Mouse (Mus musculus): ENCODE results near the gene Prdm16.

Gene Prdm16

GRCm38 (mm10) chr4:154636721-154637311 is at the start of gene Prdm16:
Prdm16 (minus strand) TSS chr4:154636873.
- no peak for DNase-seq (ENCODE audit: low spot score)

- no peak for DNase-seq (ENCODE audit: low spot score)
These were observed 46.5 kb upstream of the Prdm16 start for GRCm38 (mm10) chr4:154683068-154683752.

DNA sequence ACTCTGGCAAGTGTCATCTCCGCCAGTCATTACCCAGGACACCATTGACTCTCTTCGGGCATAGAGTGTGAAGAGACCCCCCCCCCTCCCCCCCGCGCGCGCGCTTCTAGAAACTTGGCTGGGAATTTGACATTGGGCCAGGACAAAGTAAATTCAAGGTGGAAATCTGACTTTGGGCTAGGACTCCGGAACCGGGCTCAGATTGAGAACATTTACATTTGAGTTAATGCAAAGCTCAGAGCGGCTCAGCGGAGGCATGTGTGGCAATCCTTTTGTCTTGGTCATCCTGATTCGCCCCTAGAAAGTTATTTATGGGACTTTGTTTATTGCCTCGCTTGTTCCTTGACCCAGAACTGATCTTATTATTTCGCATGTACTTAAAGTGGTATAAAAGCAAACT is 45.6 kb upstream of the Prdm16 start:
- DNase-seq (ENCODE audit: low spot score): no peak

GRCm38 (mm10) chr4:154675441-154676000 is 38.8 kb upstream of the Prdm16 start:
- no peak for DNase-seq (ENCODE audit: low spot score)

GRCm38 (mm10) chr4:154674966-154675365 is 38.3 kb upstream of the Prdm16 start:
- no peak for DNase-seq (ENCODE audit: low spot score)

GRCm38 (mm10) chr4:154674541-154674940 is 37.9 kb upstream of the Prdm16 start:
- peak; percentile 25 for DNase-seq (ENCODE audit: low spot score)

- no peak for DNase-seq (ENCODE audit: low spot score)
These were observed 37.3 kb upstream of the Prdm16 start for GRCm38 (mm10) chr4:154673986-154674385.

- DNase-seq (ENCODE audit: low spot score): no peak
These were observed 35.4 kb upstream of the Prdm16 start for GRCm38 (mm10) chr4:154672027-154672426.

DNA sequence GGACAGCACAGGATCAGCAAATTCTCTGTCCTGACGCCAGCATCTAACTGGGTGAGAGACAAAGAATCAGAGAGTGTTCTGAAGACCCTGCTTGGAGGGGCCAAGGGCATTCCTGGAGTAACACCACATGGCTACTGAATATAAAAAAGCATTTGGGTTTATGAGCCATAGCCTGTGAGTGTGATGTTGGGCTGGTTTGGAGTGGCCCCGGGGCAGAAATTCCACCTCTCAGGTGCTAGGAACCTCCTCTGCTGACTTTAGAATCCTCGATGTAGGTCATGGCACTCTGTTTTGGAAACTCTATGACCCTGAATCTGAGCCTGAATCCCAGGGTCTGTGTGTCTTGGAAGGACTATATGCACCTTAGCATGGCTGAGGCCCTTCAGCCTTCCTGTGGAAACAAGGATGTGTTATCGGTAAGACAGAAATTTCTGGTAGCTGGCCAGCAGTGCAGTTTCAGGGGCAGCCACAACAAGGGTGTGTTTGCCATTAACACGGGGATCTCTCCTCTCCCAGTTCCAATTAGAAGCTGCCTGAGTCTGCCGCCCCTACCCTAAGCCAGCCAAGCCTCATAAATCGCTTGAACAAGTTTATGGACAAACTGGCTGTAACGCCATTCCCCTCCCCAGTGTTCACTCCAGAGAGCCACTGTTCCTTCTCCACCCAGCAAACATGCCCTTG is 34.7 kb upstream of the Prdm16 start:
- DNase-seq (ENCODE audit: low spot score): no peak

DNA sequence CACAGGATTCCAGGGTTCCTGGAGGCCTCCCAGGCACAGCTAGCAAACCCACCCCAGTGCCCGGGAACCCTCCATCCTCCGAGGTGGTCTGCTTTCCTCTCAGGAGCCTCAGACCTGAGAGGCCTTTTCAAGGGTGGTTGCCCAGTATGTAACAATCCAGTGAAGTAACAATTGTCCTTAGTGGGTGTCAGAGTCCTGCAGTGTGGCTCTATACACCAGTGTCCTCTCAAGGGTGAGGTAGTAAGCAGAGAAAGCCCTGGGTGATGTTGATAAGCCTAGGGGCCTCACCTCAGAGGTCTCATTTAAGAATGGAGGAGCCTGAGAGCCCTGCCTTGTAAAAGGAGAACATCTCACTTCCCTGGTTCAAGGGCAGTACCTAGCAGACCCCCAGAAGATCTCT is 31.1 kb upstream of the Prdm16 start, which contains the start of gene Actrt2:
Gene Actrt2, minus strand, starts transcription at position 101 of the 400 bp plus-strand sequence.
- DNase-seq (ENCODE audit: low spot score): no peak

DNA sequence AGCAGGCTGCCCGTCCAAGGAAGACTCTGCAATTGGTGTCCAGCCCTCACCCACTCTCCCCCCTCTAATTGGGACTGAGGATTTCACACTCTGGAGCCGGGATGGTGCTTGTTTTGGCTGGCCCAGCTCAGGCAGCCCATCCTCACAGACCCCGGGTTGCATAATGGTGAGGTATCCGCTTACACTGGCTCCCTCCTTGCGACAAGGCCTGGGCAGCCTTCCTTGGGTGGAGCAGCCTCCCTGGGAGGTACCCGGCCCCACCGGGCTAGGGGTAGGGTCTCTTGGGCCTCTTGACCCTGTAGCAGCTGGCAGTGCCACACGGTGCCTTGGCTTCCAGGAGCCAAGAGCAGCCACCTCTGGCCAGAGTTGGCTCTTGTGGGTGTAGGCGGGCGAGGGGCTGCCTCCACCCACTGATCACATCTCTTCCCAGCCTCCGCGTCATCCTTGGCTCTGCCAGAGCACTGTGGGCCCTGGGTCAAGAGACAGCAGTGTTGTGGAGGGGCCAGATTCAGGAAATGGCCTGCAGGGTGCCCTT is 26.1 kb upstream of the Prdm16 start:
- no peak for DNase-seq (ENCODE audit: low spot score)

GRCm38 (mm10) chr4:154661256-154661655 is 24.6 kb upstream of the Prdm16 start:
- no peak for DNase-seq (ENCODE audit: low spot score)

DNA sequence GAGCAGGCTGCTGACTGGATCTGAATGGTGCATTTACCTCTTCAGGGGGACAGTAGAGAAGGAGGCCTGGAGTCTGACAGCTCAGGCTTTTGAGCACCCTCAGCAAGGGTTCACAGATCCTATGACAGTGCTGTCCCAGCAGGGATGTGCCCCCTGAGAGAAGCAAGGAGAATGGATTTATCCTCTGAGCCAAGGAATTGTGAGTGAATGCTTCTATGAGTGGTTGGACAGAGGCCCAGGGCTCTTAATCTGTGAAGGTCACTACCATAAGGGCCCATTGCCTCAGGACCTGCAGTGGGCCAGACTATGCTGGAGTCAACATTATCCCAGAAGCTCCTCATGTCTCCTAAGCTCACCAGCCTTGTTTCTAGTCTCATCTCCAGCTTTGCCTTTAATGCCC is 23.4 kb upstream of the Prdm16 start:
- DNase-seq (ENCODE audit: low spot score): no peak

DNA sequence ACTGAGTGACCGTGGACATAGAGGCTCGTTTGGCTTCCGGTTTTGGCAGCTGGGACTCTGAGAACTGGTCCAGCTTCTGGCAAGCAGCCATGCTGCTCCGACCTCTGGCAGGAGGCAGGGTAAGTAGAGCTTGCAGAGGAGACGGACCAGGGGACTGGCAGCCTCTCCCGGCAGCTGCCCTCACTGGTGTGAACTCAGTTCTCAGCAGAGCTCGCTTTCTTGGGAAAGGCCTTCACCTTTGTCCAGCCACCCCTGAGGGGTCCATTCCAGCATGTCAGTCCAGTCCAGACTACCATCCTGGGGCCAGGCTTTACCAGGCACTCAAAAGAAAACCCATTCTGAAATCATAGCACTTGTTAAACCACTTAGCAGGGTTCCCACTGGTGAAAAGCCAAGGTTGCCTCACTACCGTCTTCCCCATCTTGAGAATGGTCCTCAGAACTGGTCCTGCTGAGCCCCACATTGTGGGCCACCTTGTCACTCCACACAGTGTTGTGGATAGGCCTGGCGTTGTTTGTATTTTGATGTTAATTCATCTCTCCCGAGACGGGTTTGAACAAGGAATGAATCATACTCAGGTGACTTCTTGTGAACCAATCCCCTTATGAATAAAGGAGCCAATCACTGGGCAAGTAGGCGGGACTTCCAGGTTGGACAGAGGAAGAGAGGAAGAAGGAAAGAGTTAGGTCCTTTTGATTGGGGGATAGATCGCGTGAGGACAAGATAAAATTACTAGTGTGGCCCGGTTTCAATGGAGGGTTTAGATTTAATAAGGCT is 18.6 kb upstream of the Prdm16 start:
- DNase-seq (ENCODE audit: low spot score): no peak

- no peak for DNase-seq (ENCODE audit: low spot score)
These were observed 15.8 kb upstream of the Prdm16 start for GRCm38 (mm10) chr4:154652494-154652893.

- no peak for DNase-seq (ENCODE audit: low spot score)
These were observed 12.5 kb upstream of the Prdm16 start for GRCm38 (mm10) chr4:154649083-154649747.

- DNase-seq (ENCODE audit: low spot score): no peak
These were observed 5.8 kb upstream of the Prdm16 start for GRCm38 (mm10) chr4:154642496-154642895.

- DNase-seq (ENCODE audit: low spot score): no peak
These were observed 4.8 kb upstream of the Prdm16 start for GRCm38 (mm10) chr4:154641296-154642110.

DNA sequence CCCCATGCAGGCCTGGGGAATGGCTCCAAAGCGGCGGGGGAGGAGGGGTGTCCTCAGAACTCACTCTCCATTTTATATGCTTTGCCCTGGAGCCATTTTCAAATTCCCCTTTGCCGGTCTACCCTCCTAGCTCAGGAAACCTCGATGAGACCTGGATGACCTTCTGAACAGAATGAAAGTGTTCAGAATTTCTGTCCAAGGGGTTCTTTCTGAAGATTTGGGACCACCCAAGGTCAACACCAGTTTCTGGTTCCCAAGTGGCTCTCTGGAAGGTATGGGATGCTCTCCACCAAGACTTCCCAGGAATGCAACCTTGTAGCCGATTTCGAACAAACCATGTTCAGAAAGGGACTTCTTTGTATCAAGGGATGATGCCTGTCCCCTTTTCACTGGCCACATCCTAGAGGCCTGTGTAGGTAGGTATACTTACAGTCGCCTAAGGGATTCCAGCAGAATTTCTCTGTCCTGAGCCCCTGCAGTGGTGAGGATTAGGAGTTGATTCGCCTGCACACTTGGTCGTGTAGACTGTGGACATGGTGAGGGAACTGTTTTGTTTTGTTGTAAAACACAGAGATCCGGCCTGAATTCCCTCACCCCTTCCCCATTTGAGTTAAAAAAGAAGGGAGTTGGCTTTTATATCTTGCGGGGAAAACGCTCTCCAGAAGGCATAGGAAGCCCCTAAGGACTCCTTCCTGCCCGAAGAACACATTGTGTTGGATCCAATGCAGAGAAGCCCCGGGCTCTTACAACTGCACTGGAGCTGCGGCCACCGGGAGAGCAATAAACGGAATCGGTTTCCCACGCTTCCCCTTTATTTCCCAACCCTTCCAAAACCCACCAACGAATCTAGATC is 4.0 kb upstream of the Prdm16 start:
- DNase-seq (ENCODE audit: low spot score): no peak
